Mouse (Mus musculus) frontal cortex, postnatal 25 days (tissue): ENCODE results near the gene Pwp2.
"Not testable (repeated sequence)": the region's sequence is repeated elsewhere in the genome, so short reads cannot be mapped to it uniquely, and the experiment has no call there.

Experiments used
- DNase-seq, 2 experiments: peaks; one replicate each; pipeline ENCODE4 v3.0.0; 2022; ENCODE audit warnings: low spot score in 2 of 2

Gene Pwp2

DNA sequence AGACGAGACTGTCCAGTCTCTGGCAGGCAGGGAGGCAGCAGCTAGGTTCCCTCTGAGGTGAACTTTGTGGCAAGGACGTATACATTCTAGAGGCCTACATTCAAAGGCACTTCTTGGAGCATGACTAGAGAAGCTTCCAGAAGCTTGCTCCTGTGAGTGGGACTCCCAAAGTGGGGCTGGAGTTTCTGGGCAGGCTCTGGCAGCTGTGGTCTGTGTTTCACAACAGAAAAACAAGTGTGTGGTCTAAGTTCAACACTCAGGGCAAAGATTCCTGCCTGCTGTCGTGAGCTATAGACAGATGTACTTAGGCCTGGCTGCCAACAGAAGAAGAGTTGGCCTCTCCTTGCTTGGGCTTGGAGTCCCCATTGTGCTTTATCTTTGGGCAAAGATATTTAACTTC, 44.1 kb downstream of the Pwp2 start:
- no peak for DNase-seq

DNA sequence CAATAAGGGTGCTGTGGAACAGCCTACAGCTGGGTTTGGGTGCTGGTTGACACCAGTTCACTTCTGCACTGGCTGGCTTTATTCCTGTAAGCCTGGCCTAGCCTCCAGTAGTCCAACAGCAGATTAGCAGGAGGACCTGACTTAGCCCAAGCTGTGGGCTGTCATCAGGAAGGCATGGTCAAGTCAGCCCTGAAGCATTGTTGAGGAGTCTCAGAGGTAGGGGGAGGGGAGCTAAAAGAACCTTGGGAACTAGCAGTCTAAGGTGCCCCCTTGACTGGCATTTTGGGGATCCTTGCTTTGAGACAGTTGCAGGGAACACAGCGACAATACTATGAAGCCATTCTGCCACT, 44.7 kb downstream of the Pwp2 start:
- DNase-seq: no peak

DNA sequence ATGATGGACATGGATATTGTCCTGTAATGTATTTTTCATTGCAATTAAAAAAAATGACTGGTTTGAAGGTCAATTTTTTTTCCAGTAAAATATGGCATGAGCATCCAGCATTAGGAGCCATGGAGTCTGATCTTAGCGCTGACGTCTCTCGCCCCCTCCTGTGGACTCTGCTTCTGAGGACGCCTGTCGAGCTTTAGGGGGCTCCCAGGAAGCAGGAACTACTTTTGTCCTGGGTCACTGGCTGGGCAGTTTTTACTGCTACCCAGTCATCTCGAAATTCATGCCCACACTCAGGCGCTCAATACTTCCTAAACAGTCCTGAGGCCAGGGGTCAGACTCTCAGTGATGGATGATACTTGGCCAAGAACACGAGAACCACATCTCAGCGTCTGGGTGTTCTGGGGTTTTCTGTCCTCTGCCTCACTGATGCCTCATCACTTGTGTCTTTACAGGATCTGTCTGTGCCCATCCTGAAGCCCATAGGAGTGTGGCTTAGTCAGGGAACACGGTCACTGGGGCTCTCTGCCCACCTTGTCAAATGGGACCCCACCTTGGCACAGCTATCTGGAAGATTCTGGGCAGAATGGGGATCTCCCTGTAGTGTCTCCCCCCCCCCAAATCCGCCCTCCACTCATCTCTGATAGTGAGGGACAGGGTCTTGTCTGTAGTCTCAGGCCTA, 45.2 kb downstream of the Pwp2 start:
- no peak for DNase-seq

DNA sequence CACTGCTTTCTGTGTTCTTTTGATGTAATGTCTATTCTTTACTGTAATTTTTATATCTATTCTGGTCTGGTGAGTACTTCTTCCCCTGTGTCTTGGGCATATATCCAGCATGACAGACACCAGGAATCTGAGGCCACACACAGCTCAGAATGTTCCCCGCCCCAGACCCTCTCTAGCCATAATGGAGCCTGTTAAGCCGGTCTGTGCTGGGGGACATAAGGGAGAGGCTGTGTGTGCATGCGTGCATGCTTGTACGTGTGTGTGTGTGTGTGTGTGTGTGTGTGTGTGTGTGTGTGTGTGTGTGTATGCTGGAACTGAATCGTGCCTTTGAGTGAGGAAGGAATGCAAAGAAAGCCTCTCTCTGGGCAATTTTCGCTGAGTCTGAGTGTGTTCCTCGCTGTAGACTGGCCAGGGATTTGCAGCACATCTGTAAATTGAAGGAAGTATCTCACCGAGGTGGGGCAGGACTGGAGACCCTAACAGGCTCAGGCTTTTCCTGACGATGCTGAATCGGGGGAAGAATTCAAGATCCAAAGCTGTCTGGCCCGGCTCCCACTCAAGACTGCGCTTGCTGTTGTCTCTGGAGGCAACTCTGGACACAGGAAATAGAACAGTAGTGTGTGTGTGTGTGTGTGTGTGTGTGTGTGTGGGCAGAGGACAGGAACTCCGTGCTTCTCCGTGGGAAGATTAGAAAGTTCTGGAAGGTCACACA, 46.0 kb downstream of the Pwp2 start:
- DNase-seq: no peak

DNA sequence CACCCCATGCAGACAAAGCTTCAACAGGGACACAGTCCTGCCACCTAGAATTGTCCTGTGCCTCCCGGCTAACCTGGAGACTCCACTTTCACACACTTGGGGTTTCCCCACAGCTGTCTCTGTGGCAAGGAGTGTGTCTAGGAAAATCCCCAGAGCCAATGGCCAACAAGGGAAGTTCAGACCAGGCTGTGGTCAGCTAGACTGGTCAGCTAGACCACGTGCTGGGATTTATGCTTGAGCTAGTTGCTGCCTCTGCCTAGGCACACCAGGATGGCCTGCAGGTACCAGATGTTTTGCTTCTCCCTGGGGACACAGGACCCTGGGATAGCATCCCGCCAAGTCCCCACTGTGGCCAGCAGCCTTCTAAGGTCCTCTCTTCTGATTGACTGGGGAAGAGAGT, 47.8 kb downstream of the Pwp2 start:
- no peak for DNase-seq

DNA sequence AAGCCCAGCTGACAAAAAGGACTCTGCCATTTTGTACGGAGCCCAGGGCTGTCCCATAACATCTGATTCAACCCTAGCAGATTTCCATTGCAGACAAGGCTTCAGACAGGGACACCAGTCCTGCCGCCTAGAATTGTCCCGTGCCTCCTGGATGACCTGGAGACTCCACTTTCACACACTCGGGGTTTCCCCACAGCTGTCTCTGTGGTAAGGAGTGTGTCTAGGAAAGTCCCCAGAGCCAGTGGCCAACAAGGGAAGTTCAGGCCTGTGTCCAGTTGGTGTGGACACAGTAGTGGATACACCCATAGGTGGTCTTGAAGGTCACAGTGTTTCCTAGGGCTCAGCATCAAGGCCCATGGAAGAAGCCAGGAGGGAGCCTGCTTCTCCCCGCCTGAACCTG, 49.0 kb downstream of the Pwp2 start:
- no peak for DNase-seq

DNA sequence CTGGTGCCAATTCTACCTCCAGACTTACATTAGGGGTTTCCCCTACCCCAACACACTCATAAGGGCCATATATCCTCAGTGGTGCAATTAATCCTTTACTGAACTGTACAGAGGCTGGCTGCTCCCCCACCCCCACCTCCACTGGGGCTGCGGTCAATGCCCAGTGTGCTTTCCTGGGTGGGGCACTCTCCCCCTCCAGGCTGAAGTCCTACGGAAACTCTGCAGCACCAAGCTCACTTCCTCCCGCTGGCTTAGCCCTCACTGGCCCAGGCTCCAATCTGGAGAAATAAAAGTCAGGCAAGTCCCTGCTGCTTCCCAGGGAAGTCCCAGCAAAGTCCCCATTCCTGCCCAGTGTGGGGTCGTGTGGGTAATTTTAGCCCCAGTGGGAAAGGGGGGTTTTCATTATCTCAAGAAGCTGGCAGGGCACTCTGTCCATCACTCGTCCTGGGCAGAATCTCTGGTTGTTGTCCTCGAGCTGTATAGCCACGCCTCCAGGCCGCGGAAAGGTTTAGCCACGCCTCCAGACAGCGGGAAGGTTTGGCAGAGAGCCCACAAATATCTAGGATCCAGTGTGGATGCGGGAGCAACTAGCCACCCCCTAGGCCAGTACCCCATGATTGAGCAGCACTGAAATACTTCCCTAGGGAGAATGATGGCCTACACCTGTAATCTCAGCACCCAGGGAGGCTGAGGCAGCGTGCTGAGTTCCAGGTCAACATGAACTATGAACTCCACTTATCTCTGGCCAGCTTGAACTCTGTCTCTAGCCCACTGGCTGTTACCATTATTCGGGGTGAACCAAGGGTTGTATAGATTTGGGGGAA, 49.8 kb downstream of the Pwp2 start:
- no peak for DNase-seq

DNA sequence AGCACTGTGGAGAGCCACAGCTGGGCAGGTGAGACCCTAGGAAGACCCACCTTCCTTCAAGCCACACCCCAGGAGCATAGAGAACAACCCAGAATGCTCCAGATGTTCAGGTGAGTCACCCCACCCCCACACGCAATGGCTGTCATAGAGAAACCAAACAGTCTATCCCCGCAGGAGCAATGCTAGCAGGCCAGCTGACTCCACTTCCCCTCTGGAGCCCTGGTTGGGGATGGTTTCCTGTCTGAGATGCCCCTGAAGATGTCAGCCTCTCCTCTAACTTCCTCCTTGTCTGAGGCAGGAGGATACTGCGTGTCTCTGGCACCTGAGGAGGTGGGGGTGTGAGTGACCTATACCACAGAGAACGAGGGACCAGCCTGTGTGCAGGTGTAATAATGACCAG, 50.5 kb downstream of the Pwp2 start:
- DNase-seq: no peak

DNA sequence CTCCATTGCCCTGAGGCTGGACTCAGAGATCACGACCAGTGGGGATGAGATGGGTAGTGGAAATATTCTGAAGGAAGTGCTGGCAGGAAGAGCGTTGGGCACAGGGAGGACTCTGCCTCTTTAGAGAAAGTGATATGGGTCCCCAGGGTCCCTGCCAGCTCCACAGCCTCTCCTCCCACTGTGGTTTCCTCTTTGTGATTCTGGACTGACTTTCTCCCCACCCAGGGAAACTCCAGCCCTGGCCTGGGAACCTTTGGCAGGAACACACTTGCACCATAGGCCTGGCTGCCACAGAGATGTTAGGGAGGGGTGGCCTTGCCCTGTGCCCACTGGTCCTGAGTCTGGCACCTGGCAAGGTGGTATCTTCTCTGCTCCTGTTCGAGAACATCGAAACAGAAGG, 55.0 kb downstream of the Pwp2 start:
- no peak for DNase-seq

DNA sequence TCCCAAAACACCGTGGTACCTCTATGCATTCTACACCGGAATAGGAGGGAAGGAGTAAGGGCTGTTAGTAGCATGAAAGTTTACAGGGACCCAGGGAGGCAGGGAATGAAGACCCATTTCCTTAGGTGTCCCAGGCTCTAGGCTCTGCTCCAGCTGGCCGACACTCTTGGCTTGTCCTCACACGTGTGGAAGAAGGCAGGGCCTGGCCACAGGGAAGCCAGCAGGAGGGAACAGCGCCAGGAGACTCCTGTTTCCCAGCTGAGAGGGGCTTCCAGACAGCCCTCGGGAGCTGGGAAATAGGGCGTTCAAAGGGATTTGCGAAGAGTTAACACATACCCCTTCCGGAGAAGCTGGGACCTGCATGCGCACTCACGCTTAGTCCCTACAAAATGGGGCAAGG, 55.5 kb downstream of the Pwp2 start:
- DNase-seq: no peak

DNA sequence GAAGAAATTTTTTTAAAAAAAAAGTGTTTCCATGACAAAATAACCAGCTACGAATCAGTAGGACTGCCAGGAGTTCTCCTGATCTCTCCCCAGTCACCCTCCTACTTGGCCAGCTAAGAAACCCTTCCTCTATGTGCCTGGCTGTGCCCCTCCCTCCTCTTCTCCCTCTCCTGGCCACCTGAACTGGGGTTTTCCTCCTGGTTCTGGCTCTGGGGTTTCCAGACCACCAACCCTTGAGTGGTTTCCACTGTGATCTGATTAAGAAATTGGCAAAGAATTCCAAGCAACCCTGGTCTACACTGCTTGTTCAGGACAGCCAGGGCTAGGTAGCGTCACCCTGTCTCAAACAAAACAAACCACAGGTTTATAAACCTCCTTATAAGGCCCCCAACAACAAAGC, 56.3 kb downstream of the Pwp2 start:
- no peak for DNase-seq

DNA sequence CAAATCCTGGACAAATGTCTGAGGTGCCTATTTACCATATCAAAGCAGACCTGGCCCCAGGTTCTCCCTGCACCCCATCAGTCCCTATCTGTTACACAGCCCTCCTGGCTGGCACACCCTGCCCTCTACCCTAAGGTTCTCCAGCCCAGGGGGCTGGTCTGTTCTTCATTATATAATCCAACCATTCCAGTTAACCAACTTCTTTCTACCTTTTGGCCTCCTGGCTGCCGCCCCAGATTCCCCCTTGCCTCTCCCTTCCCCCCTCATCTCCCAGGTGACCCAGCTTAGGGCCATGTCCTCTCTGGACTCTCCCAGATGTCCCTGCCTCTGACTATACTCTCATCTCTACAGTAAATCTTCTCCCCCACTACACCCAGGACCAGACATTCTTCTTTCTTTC, 57.0 kb downstream of the Pwp2 start:
- DNase-seq: no peak

DNA sequence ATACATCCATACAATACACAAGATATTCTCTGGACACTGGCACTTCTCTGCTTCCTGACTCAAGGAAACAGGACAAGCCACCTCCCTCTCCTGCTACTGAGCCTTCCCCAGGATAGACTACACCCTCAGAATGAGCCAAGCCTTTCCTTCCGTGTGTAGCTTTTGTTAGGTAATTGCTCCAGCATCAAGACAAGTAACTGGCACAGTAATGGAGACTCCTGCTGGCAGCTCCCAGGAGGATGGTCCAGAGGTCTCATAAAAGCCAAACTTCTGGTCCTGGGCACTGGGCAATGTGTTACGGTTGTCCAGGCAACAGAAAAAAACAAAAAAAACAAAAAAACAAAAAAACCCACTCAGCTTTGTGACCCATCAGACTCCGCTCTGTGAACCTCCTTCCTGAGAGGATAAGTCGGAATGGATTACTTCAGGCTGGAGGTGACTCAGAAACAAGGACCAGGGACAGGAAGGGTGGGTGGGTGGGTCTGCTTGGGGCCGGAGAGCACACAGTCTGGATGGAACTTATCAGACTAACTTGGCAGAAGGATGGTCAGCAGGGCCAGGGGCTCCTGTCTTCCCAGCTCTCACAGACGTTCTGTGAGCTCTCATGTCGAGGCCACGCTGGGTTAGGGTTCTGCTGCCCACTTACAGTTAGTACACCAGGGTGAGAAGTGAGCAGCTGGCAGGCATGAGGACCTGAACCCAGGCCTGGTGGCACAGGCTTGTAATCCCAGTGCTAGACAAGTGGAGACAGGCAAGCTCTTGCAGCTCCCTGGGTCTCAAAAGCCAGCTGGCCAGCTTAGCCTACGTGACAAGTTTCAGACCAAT, 57.7 kb downstream of the Pwp2 start:
- DNase-seq: no peak

DNA sequence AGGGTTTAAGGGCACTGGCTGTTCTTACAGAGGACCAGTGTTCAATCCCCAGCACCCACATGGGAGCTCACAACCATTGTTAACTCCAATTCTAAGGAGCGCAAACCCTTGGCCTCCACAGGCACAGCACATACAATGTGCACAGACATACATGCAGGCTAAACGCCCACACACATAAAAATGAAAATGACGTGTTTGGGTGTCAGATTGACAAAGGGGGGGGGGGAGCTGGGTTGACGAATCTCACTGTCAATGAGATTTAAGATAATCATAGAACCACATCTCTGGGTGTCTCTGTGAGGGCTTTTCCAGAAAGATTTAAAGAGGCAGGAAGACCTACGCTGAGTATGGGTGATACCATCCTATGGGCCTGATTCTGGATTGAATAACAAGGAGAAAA, 58.6 kb downstream of the Pwp2 start:
- DNase-seq: no peak

DNA sequence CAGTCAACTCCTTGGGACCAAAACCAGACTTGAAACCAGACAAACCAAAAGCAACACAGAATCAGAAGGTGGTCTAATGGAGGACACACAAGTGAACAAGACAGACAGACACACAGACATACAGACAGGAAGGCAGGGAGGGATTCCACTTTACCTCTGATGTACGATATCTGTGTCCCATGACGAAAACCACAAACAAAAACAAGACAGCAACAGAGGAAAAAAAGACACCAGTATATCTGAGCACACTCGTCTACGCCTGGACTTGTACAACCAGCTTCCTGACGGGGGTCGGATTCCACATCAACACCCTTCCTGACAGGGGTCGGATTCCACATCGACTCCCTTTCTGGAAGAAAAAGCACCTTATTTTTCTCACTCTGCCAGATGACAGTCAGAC, 59.9 kb downstream of the Pwp2 start:
- DNase-seq: not testable (repeated sequence)

DNA sequence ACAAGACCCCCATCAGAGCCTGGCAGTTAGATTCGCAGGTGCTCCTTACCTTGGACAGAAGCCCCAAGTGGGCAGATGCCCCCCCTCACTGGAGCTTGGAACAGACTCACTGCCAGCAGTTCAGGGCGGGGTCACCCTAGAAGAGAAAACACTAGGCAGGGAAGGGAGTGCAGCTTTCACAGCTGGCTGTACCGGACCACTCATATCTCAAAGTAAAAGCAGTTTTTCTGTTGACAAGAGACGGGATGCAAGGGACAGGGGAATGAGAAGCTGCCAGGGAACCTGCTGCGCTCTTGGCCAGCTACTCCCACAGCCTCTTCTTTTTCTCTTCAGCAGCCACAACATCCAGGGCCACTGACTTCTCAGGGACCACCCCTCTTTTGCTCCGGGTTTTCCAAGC, 60.8 kb downstream of the Pwp2 start:
- not testable (repeated sequence) for DNase-seq
